Mouse (Mus musculus): ENCODE data around the gene Izumo1. TPM values are rescaled to one million over a fixed set of nuclear protein-coding genes. Genes with fewer than 3 reads are reported as not detected.

Gene Izumo1
- total RNA-seq, 1 experiment from 2014 or later, result not detected

- no peak for ATAC-seq (replicated peaks; ENCODE audit: insufficient number of reproducible peaks, low FRiP score, low TSS enrichment, poor library complexity, severe bottlenecking)
Measured at GRCm38 (mm10) chr7:45616277-45616676, 5.3 kb upstream of the Izumo1 start.

GRCm38 (mm10) chr7:45617042-45617695 is 4.4 kb upstream of the Izumo1 start, which contains the start of gene Fut1:
TSS of gene Fut1 (plus strand) at chr7:45617289.
- no peak for ATAC-seq (replicated peaks; ENCODE audit: insufficient number of reproducible peaks, low FRiP score, low TSS enrichment, poor library complexity, severe bottlenecking)

- ATAC-seq (replicated peaks; ENCODE audit: insufficient number of reproducible peaks, low FRiP score, low TSS enrichment, poor library complexity, severe bottlenecking), result no peak
Measured at GRCm38 (mm10) chr7:45618316-45618715, 3.3 kb upstream of the Izumo1 start.

GRCm38 (mm10) chr7:45619592-45619991 is 2.0 kb upstream of the Izumo1 start:
- ATAC-seq (replicated peaks; ENCODE audit: insufficient number of reproducible peaks, low FRiP score, low TSS enrichment, poor library complexity, severe bottlenecking), result no peak

GRCm38 (mm10) chr7:45623507-45623906 is 1.9 kb downstream of the Izumo1 start:
- ATAC-seq (replicated peaks; ENCODE audit: insufficient number of reproducible peaks, low FRiP score, low TSS enrichment, poor library complexity, severe bottlenecking), result no peak

- no peak for ATAC-seq (replicated peaks; ENCODE audit: insufficient number of reproducible peaks, low FRiP score, low TSS enrichment, poor library complexity, severe bottlenecking)
Measured at GRCm38 (mm10) chr7:45624718-45625117, 3.1 kb downstream of the Izumo1 start.

GRCm38 (mm10) chr7:45625481-45625880 is 3.9 kb downstream of the Izumo1 start:
- ATAC-seq (replicated peaks; ENCODE audit: insufficient number of reproducible peaks, low FRiP score, low TSS enrichment, poor library complexity, severe bottlenecking), result no peak

- ATAC-seq (replicated peaks; ENCODE audit: insufficient number of reproducible peaks, low FRiP score, low TSS enrichment, poor library complexity, severe bottlenecking), result no peak
Measured at GRCm38 (mm10) chr7:45626571-45627076, 5.0 kb downstream of the Izumo1 start.

GRCm38 (mm10) chr7:45627261-45627660 is 5.7 kb downstream of the Izumo1 start, which contains the start of gene Rasip1:
TSS of gene Rasip1 (plus strand) at chr7:45627488.
- ATAC-seq (replicated peaks; ENCODE audit: insufficient number of reproducible peaks, low FRiP score, low TSS enrichment, poor library complexity, severe bottlenecking), result no peak

- ATAC-seq (replicated peaks; ENCODE audit: insufficient number of reproducible peaks, low FRiP score, low TSS enrichment, poor library complexity, severe bottlenecking), result peak; percentile 63
Measured at GRCm38 (mm10) chr7:45628364-45629294, 7.0 kb downstream of the Izumo1 start.

GRCm38 (mm10) chr7:45630064-45630907 is 8.7 kb downstream of the Izumo1 start:
- ATAC-seq (replicated peaks; ENCODE audit: insufficient number of reproducible peaks, low FRiP score, low TSS enrichment, poor library complexity, severe bottlenecking), result no peak

- ATAC-seq (replicated peaks; ENCODE audit: insufficient number of reproducible peaks, low FRiP score, low TSS enrichment, poor library complexity, severe bottlenecking), result no peak
Measured at GRCm38 (mm10) chr7:45632499-45632898, 10.9 kb downstream of the Izumo1 start.

GRCm38 (mm10) chr7:45634946-45635681 is 13.5 kb downstream of the Izumo1 start:
- peak; percentile 88 for ATAC-seq (replicated peaks; ENCODE audit: insufficient number of reproducible peaks, low FRiP score, low TSS enrichment, poor library complexity, severe bottlenecking)

- no peak for ATAC-seq (replicated peaks; ENCODE audit: insufficient number of reproducible peaks, low FRiP score, low TSS enrichment, poor library complexity, severe bottlenecking)
Measured at GRCm38 (mm10) chr7:45635711-45636688, 14.4 kb downstream of the Izumo1 start.

- ATAC-seq (replicated peaks; ENCODE audit: insufficient number of reproducible peaks, low FRiP score, low TSS enrichment, poor library complexity, severe bottlenecking), result no peak
Measured at GRCm38 (mm10) chr7:45637710-45638109, 16.1 kb downstream of the Izumo1 start.

GRCm38 (mm10) chr7:45638623-45639401 is 17.2 kb downstream of the Izumo1 start:
- no peak for ATAC-seq (replicated peaks; ENCODE audit: insufficient number of reproducible peaks, low FRiP score, low TSS enrichment, poor library complexity, severe bottlenecking)

Data from monocyte, adult 5-6 weeks (primary cell).